Mouse (Mus musculus) myocyte (in vitro differentiated cells): Measurements from ENCODE around the gene Gm11111. TPM values are rescaled to one million over a fixed set of nuclear protein-coding genes. Genes with fewer than 3 reads are reported as not detected.

Experiments used
- H3K27me3 ChIP-seq: one replicate; pipeline ENCODE4 v1.6.1; 2011; ENCODE audit not compliant: control insufficient read depth, insufficient read depth, insufficient read length
- H3K36me3 ChIP-seq: one replicate; pipeline ENCODE4 v1.6.1; 2011; ENCODE audit not compliant: control insufficient read depth, insufficient read depth
- H3K4me2 ChIP-seq: one replicate; pipeline ENCODE4 v1.6.1; 2011; ENCODE audit warnings: low read depth, control low read depth
- H3K4me3 ChIP-seq: one replicate; pipeline ENCODE4 v1.5.1; 2011; ENCODE audit warnings: mild to moderate bottlenecking, control low read depth, moderate library complexity
- H3K79me2 ChIP-seq: one replicate; pipeline ENCODE4 v1.6.1; 2011; ENCODE audit not compliant: control insufficient read depth, insufficient read depth
- H3ac ChIP-seq: one replicate; pipeline ENCODE4 v1.6.1; 2011; ENCODE audit not compliant: control insufficient read depth, insufficient read length
- CEBPB ChIP-seq: IDR thresholded peaks from 2 replicates; pipeline ENCODE4 v1.6.1; 2011; ENCODE audit warnings: mild to moderate bottlenecking, moderate library complexity; ENCODE audit not compliant: poor library complexity, insufficient read depth, severe bottlenecking
- E2F4 ChIP-seq: IDR thresholded peaks from one replicate; pipeline ENCODE4 v1.6.1; 2011; ENCODE audit warnings: mild to moderate bottlenecking, control low read depth, moderate library complexity; ENCODE audit not compliant: insufficient read depth
- MAX ChIP-seq: IDR thresholded peaks from one replicate; pipeline ENCODE4 v1.6.1; 2011; ENCODE audit warnings: low read depth, mild to moderate bottlenecking, control low read depth
- MYOD1 ChIP-seq, 3 experiments: IDR thresholded peaks; one replicate each; pipeline ENCODE4 v1.6.1; 2011; ENCODE audit warnings: control low read depth in 2 of 3, low read depth in 2 of 3, mild to moderate bottlenecking in 2 of 3, moderate library complexity in 1 of 3; ENCODE audit not compliant: insufficient read length in 2 of 3, control insufficient read depth in 1 of 3
- MYOG ChIP-seq, 3 experiments: IDR thresholded peaks; one replicate each; pipeline ENCODE4 v1.6.1; 2011; ENCODE audit warnings: control low read depth in 2 of 3, low read depth in 2 of 3, mild to moderate bottlenecking in 2 of 3; ENCODE audit not compliant: insufficient read length in 2 of 3, control insufficient read depth in 1 of 3, insufficient read depth in 1 of 3
- POLR2A ChIP-seq: IDR thresholded peaks from one replicate; pipeline ENCODE4 v1.6.1; 2011; ENCODE audit warnings: low read depth, mild to moderate bottlenecking, control low read depth, moderate library complexity; ENCODE audit not compliant: insufficient read length
- POLR2AphosphoS2 ChIP-seq: IDR thresholded peaks from one replicate; pipeline ENCODE4 v1.6.1; 2011; ENCODE audit warnings: low read depth, control low read depth; ENCODE audit not compliant: insufficient read length
- REST ChIP-seq: IDR thresholded peaks from one replicate; pipeline ENCODE4 v1.6.1; 2011; ENCODE audit warnings: mild to moderate bottlenecking, control low read depth, moderate library complexity; ENCODE audit not compliant: insufficient read depth, insufficient read length
- SRF ChIP-seq: IDR thresholded peaks from one replicate; pipeline ENCODE4 v1.6.1; 2011; ENCODE audit warnings: low read depth; ENCODE audit not compliant: control insufficient read depth, insufficient read length
- TCF12 ChIP-seq: IDR thresholded peaks from one replicate; pipeline ENCODE4 v1.6.1; 2011; ENCODE audit warnings: mild to moderate bottlenecking, control low read depth; ENCODE audit not compliant: poor library complexity, insufficient read depth, severe bottlenecking
- TCF3 ChIP-seq: IDR thresholded peaks from one replicate; pipeline ENCODE4 v1.6.1; 2011; ENCODE audit warnings: low read depth, control low read depth; ENCODE audit not compliant: insufficient read length
- USF1 ChIP-seq: IDR thresholded peaks from one replicate; pipeline ENCODE4 v1.6.1; 2011; ENCODE audit warnings: low read depth, mild to moderate bottlenecking, control low read depth, moderate library complexity
- polyA plus RNA-seq: library from polyadenylated mRNA; unstranded; fragments of >200 nt; fragmentation: generic; extraction: Trizol; gene quantifications from one replicate; pipeline ENCODE4 v1.2.1, GENCODE M21; 2012; ENCODE audit warnings: missing spikeins

Gm11111 gene
- polyA plus RNA-seq, 1 experiment: not detected

DNA sequence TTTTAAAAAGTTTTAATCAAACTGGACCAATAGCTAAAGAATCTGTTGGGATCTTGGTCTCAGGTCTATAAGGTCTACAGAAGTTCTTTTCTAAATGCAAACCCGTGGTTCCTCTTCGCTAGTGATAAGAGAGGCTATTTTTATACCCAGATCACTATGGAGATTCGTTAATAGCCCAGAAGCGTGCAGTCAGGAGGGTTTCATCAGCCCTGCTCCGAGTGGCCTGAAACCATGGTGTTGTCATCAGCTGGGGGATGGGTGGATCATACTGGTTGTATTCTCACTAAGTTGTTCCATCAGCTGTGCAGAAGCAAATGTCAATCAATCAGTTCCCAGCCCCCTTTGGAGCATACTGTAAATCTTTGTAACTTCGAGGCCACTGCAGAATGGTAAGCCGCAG, 29.4 kb upstream of the Gm11111 start:
- Histone ChIP-seq H3K4me3 (no peak overlapping the region), H3K79me2 (no peaks in the 10 kb centered on the region)

DNA sequence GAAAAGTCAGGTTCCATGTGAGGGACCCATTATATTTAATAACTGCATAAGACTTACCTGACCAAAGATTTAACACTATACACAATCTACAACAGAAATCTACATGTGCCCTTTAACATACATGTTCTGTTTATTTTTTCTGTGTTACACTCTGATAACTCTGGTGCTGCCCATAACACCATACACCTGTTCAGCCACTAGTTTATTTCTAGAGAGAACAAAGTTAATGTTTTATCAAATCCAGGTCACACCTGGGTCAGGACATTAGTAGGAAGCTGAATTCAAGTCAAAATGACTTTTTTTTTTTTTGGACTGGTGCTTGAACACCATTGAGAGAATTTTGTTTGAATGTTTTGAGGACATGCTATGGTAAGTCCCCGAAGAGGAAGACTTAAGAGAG, 28.7 kb upstream of the Gm11111 start:
- TF ChIP-seq POLR2AphosphoS2: no peak
- no peak for TF ChIP-seq MYOD1 (IDR thresholded peaks at IDR 0.05; ENCODE audit: control insufficient read depth in 1 of 3, insufficient read length in 2 of 3, low read depth in 2 of 3)
- TF ChIP-seq MAX: no peak
- no peak for TF ChIP-seq CEBPB
- TF ChIP-seq USF1: no peak
- TF ChIP-seq TCF12: no peak
- no peak for TF ChIP-seq MYOG (IDR thresholded peaks at IDR 0.05; ENCODE audit: control insufficient read depth in 1 of 3, insufficient read depth in 1 of 3, insufficient read length in 2 of 3, low read depth in 2 of 3)

More for the DNA sequence above, 29.4 kb upstream of the Gm11111 start:
- Histone ChIP-seq H3K36me3 (no peaks in the 10 kb centered on the region), H3K27me3 (no peaks in the 10 kb centered on the region), H3ac (no peak overlapping the region), H3K4me2 (no peak overlapping the region)
- TF ChIP-seq POLR2AphosphoS2 (no peak), USF1 (no peak), REST (no peak), MYOG (IDR thresholded peaks at IDR 0.05; ENCODE audit: control insufficient read depth in 1 of 3, insufficient read depth in 1 of 3, insufficient read length in 2 of 3, low read depth in 2 of 3) (no peak), E2F4 (no peak), POLR2A (no peak), SRF (no peak), TCF3 (no peak), CEBPB (no peak), MAX (no peak), MYOD1 (IDR thresholded peaks at IDR 0.05; ENCODE audit: control insufficient read depth in 1 of 3, insufficient read length in 2 of 3, low read depth in 2 of 3) (no peak), TCF12 (no peak)

DNA sequence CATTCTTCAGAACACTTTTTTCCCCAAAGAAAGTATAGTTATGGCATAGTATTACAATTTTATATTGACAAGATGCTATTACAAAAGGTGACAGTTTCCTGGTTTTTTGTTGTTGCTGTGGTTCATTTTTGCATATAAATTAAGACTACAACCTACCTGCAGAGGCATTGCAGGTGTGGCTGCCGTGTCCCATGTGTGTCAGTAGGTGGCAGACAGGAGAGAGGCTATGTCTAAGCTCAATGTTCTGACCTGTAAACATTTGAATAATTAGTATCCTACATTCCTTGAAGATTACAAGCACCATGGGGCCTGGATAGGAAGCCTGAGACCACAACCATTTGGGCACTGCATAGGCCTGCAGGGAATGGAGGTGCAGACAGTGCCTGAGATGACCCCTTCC, 11.2 kb upstream of the Gm11111 start:
- H3K4me3 ChIP-seq: no peak overlapping the region
- H3K4me2 ChIP-seq: no peak overlapping the region
- H3K79me2 ChIP-seq: no peaks in the 10 kb centered on the region
- no peaks in the 10 kb centered on the region for H3K27me3 ChIP-seq
- TF ChIP-seq POLR2AphosphoS2 (no peak), POLR2A (no peak), MAX (no peak), USF1 (no peak), MYOD1 (IDR thresholded peaks at IDR 0.05; ENCODE audit: control insufficient read depth in 1 of 3, insufficient read length in 2 of 3, low read depth in 2 of 3) (no peak), REST (no peak), TCF3 (no peak), CEBPB (no peak), SRF (no peak), E2F4 (no peak), TCF12 (no peak), MYOG (IDR thresholded peaks at IDR 0.05; ENCODE audit: control insufficient read depth in 1 of 3, insufficient read depth in 1 of 3, insufficient read length in 2 of 3, low read depth in 2 of 3) (no peak)
- no peaks in the 10 kb centered on the region for H3K36me3 ChIP-seq
- no peak overlapping the region for H3ac ChIP-seq

More for the DNA sequence above, 28.7 kb upstream of the Gm11111 start:
- Histone ChIP-seq H3K4me2 (no peak overlapping the region), H3K27me3 (no peaks in the 10 kb centered on the region), H3ac (no peak overlapping the region), H3K36me3 (no peaks in the 10 kb centered on the region), H3K4me3 (no peak overlapping the region), H3K79me2 (no peaks in the 10 kb centered on the region)

DNA sequence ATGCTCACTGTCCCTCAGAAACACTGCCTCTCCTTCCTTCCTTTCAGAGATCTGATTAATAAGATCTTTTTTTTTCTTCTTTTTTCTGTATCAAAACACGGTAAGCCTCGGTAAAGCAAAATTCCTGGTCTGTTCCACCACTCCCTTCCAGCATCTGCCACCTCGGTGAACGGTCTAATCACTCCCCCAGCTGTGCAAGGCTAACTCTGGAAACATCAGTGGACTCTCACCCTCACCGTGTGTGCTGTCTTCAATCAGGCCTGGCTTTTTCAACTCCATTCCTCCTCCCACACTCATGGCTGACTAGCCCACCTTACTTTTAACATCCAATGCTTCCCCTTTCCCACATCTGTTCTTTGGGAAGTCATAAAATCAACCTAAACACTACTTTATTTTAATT, 2.2 kb upstream of the Gm11111 start:
- Histone ChIP-seq H3K4me3 (no peak overlapping the region), H3ac (no peak overlapping the region), H3K36me3 (no peaks in the 10 kb centered on the region), H3K27me3 (no peaks in the 10 kb centered on the region), H3K4me2 (no peak overlapping the region), H3K79me2 (no peaks in the 10 kb centered on the region)
- no peak for TF ChIP-seq REST
- TF ChIP-seq E2F4: no peak
- TF ChIP-seq CEBPB: no peak
- no peak for TF ChIP-seq USF1
- TF ChIP-seq POLR2A: no peak
- no peak for TF ChIP-seq TCF12
- no peak for TF ChIP-seq MYOG (IDR thresholded peaks at IDR 0.05; ENCODE audit: control insufficient read depth in 1 of 3, insufficient read depth in 1 of 3, insufficient read length in 2 of 3, low read depth in 2 of 3)
- no peak for TF ChIP-seq TCF3
- TF ChIP-seq POLR2AphosphoS2: no peak

DNA sequence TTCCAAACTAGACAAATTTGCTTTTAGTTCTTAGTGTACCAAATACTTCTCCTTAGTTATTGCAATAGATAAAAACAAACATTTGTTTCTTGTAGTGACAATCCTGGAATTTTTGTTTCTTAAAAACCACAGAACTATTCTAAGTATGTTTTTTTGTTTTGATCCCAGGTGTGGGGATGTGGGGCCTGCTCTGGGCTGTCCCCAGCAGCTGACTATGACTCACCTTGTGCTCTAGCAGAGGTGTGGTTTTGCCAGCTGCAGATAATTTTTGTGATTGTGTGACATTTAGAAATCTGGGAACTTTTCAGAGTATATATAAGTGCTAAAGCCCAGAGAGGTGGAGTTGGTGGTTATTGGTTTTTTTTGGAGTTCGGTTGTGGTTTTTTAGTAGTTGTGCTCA, 1.6 kb upstream of the Gm11111 start:
- no peaks in the 10 kb centered on the region for H3K36me3 ChIP-seq
- no peak overlapping the region for H3ac ChIP-seq
- H3K27me3 ChIP-seq: no peaks in the 10 kb centered on the region
- H3K4me2 ChIP-seq: no peak overlapping the region
- H3K79me2 ChIP-seq: no peaks in the 10 kb centered on the region
- H3K4me3 ChIP-seq: no peak overlapping the region
- TF ChIP-seq MAX (no peak), POLR2A (no peak), REST (no peak), USF1 (no peak), TCF12 (no peak), CEBPB (no peak), MYOG (IDR thresholded peaks at IDR 0.05; ENCODE audit: control insufficient read depth in 1 of 3, insufficient read depth in 1 of 3, insufficient read length in 2 of 3, low read depth in 2 of 3) (no peak), TCF3 (no peak), POLR2AphosphoS2 (no peak), E2F4 (no peak), SRF (no peak), MYOD1 (IDR thresholded peaks at IDR 0.05; ENCODE audit: control insufficient read depth in 1 of 3, insufficient read length in 2 of 3, low read depth in 2 of 3) (no peak)
